Mouse (Mus musculus): Measurements from ENCODE around the gene Tepsin. TPM values are rescaled to one million over a fixed set of nuclear protein-coding genes. Genes with fewer than 3 reads are reported as not detected.

Gene Tepsin
- polyA plus RNA-seq, 1 experiment from 2014 or later: 13.5 TPM

DNA sequence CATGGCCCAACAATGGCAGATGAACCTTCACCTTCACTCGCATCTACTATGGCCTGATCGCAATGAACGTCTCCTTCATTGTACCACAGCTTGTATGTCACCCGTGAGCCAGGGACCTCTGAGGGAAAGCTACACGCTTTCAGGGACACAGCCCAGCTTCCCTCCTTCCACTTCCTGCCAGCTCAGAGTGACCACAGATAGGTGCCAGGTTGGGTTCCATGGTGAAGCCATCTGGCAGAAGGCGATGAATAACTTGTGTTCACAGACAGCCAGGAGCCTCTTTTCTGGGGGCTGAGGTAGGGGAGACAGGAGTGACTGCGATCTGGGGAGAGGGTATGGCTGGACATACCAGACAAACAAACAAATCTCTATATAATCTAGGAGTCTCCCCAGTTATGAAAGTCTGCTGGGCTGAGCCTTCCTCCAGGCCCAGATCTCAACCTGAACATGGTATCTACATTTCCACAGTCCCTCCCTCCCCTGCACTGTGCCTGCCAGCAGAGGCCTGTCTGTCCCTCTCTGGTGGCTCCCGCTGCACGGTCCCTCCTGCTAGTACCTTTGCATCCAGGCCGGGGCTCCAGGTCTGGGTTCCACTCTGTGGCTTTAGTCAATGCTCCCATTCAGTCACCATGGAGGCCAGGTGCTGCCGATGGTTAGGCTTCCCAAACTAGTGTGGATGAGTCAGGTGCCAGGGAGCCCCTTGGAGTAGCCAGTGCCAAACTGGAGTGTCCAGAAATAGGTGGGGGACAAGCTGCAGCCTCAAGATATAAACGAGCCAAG lies 42.4 kb downstream of the Tepsin start:
- no peak for ATAC-seq (ENCODE audit: extremely low read depth, insufficient number of reproducible peaks, low FRiP score, low TSS enrichment)
- no peak overlapping the region for H3K27ac ChIP-seq (replicated peaks)
- WGBS: 71% methylated on average over 12 of the region's 12 CpGs

GRCm38 (mm10) chr11:120053846-120054245 lies 44.7 kb downstream of the Tepsin start:
- H3K36me3 ChIP-seq: no peaks in the 10 kb centered on the region
- ATAC-seq (ENCODE audit: extremely low read depth, insufficient number of reproducible peaks, low FRiP score, low TSS enrichment): no peak
- peaks cover 11% of the 10 kb centered on the region for H3K27me3 ChIP-seq (replicated peaks)
- peaks cover 21% of the 10 kb centered on the region for H3K4me1 ChIP-seq
- no peak overlapping the region for H3K9ac ChIP-seq
- no peak overlapping the region for H3K4me3 ChIP-seq
- WGBS: 78% methylated on average over 4 of the region's 4 CpGs
- no peak overlapping the region for H3K4me2 ChIP-seq
- no peaks in the 10 kb centered on the region for H3K9me3 ChIP-seq
- no peak overlapping the region for H3K27ac ChIP-seq (replicated peaks)

More for the DNA sequence above, 42.4 kb downstream of the Tepsin start:
- no peaks in the 10 kb centered on the region for H3K36me3 ChIP-seq
- H3K9ac ChIP-seq: no peak overlapping the region
- H3K4me2 ChIP-seq: no peak overlapping the region
- peaks cover 19% of the 10 kb centered on the region for H3K4me1 ChIP-seq
- no peak overlapping the region for H3K4me3 ChIP-seq
- H3K27me3 ChIP-seq (replicated peaks): no peaks in the 10 kb centered on the region
- no peaks in the 10 kb centered on the region for H3K9me3 ChIP-seq

GRCm38 (mm10) chr11:120052274-120052673 lies 46.3 kb downstream of the Tepsin start:
- no peak overlapping the region for H3K4me2 ChIP-seq
- H3K36me3 ChIP-seq: no peaks in the 10 kb centered on the region
- ATAC-seq (ENCODE audit: extremely low read depth, insufficient number of reproducible peaks, low FRiP score, low TSS enrichment): no peak
- no peak overlapping the region for H3K9ac ChIP-seq
- 57% methylated on average over 9 of the region's 9 CpGs for WGBS
- peaks cover 34% of the 10 kb centered on the region for H3K4me1 ChIP-seq
- peaks cover 27% of the 10 kb centered on the region for H3K27me3 ChIP-seq (replicated peaks)
- no peak overlapping the region for H3K4me3 ChIP-seq
- H3K27ac ChIP-seq (replicated peaks): no peak overlapping the region
- H3K9me3 ChIP-seq: no peaks in the 10 kb centered on the region

- Histone ChIP-seq H3K9me3 (no peaks in the 10 kb centered on the region), H3K9ac (0 out of 2 replicates have a peak overlapping the region, but pooled peaks have one; percentile 6), H3K27ac (replicated peaks) (peak overlapping the region; percentile 24; the same call in 1 of the 2 replicates), H3K4me2 (0 out of 2 replicates have a peak overlapping the region, but pooled peaks have one; percentile 8), H3K36me3 (no peaks in the 10 kb centered on the region), H3K4me1 (peaks cover 44% of the 10 kb centered on the region), H3K27me3 (replicated peaks) (peaks cover 37% of the 10 kb centered on the region), H3K4me3 (no peak overlapping the region)
- WGBS: 41% methylated on average over 14 of the region's 14 CpGs
- ATAC-seq (ENCODE audit: extremely low read depth, insufficient number of reproducible peaks, low FRiP score, low TSS enrichment): no peak
These were observed 47.3 kb downstream of the Tepsin start for GRCm38 (mm10) chr11:120051124-120051811.

- peaks cover 44% of the 10 kb centered on the region for H3K4me1 ChIP-seq
- ATAC-seq (ENCODE audit: extremely low read depth, insufficient number of reproducible peaks, low FRiP score, low TSS enrichment): no peak
- H3K9me3 ChIP-seq: no peaks in the 10 kb centered on the region
- H3K27ac ChIP-seq (replicated peaks): no peak overlapping the region
- no peak overlapping the region for H3K4me2 ChIP-seq
- no peak overlapping the region for H3K4me3 ChIP-seq
- no peaks in the 10 kb centered on the region for H3K36me3 ChIP-seq
- H3K27me3 ChIP-seq (replicated peaks): peaks cover 48% of the 10 kb centered on the region
- WGBS: 83% methylated on average over 8 of the region's 8 CpGs
- H3K9ac ChIP-seq: no peak overlapping the region
These were observed 49.5 kb downstream of the Tepsin start for GRCm38 (mm10) chr11:120049067-120049466.

GRCm38 (mm10) chr11:120048252-120048556 lies 50.3 kb downstream of the Tepsin start:
- H3K9ac ChIP-seq: peak overlapping the region; percentile 30; the same call in 1 of the 2 replicates
- 3% methylated on average over 20 of the region's 23 CpGs for WGBS
- no peak for ATAC-seq (ENCODE audit: extremely low read depth, insufficient number of reproducible peaks, low FRiP score, low TSS enrichment)
- no peak overlapping the region for H3K27ac ChIP-seq (replicated peaks)
- peak overlapping the region; percentile 95 for H3K4me2 ChIP-seq
- H3K27me3 ChIP-seq (replicated peaks): peaks cover 48% of the 10 kb centered on the region
- peak overlapping the region; percentile 62 for H3K4me3 ChIP-seq
- H3K4me1 ChIP-seq: peaks cover 44% of the 10 kb centered on the region
- no peaks in the 10 kb centered on the region for H3K36me3 ChIP-seq
- no peaks in the 10 kb centered on the region for H3K9me3 ChIP-seq

DNA sequence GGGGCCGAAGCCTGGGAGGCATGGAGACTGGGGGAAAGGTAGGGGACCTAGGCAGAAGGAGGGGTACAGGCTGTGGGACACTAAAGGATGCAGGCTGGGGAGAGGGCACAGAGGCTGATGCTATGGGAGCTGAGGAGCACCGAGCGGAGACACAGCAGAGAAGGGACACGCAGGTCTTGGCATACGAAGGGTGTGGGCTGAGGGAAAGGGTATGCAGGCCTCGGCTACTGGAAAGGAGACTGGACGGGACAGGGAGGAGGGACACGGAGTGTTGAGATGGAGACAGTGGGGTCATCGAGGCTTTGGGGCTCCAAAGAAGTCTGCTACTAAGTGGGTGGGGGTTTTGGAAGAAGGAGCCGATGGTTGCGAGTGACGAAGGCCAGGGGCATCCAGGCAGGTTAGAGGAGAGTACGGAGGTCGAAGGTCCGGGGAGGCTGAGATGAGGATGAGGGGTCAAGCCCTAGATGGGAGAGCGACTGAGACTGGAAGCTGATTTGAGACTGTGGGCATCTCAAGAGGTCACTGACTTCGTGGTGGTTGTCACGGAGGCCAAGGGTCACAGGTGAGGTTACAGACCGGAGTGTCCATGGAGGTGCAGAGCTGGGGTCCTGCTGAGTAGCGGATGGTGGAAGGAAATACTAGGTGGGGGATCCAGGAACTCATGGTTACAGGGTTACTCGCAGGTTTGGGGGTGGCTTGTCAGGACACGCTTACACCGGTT lies 50.8 kb downstream of the Tepsin start:
- H3K4me2 ChIP-seq: peak overlapping the region; percentile 95
- no peaks in the 10 kb centered on the region for H3K36me3 ChIP-seq
- H3K27me3 ChIP-seq (replicated peaks): peaks cover 48% of the 10 kb centered on the region
- peak overlapping the region; percentile 62 for H3K4me3 ChIP-seq
- H3K27ac ChIP-seq (replicated peaks): no peak overlapping the region
- H3K9ac ChIP-seq: peak overlapping the region; percentile 80
- H3K4me1 ChIP-seq: peaks cover 40% of the 10 kb centered on the region
- WGBS: 11% methylated on average over 23 of the region's 23 CpGs
- ATAC-seq (ENCODE audit: extremely low read depth, insufficient number of reproducible peaks, low FRiP score, low TSS enrichment): no peak
- H3K9me3 ChIP-seq: no peaks in the 10 kb centered on the region

GRCm38 (mm10) chr11:120046553-120047191 lies 51.9 kb downstream of the Tepsin start, which contains the start of gene Aatk:
TSS of gene Aatk (minus strand) at chr11:120047167.
- no peaks in the 10 kb centered on the region for H3K9me3 ChIP-seq
- peak within 1 kb of the TSS; percentile 62 for H3K4me3 ChIP-seq
- no peaks in the 10 kb centered on the region for H3K36me3 ChIP-seq
- peak within 1 kb of the TSS; percentile 80 for H3K9ac ChIP-seq
- H3K27ac ChIP-seq (replicated peaks): no peak within 1 kb of the TSS
- peaks cover 48% of the 10 kb centered on the region for H3K27me3 ChIP-seq (replicated peaks)
- H3K4me2 ChIP-seq: peak within 1 kb of the TSS; percentile 95
- ATAC-seq (ENCODE audit: extremely low read depth, insufficient number of reproducible peaks, low FRiP score, low TSS enrichment): no peak
- peaks cover 39% of the 10 kb centered on the region for H3K4me1 ChIP-seq
- WGBS: 2% methylated on average over 62 of the region's 63 CpGs

- Histone ChIP-seq H3K36me3 (no peaks in the 10 kb centered on the region), H3K27me3 (replicated peaks) (peaks cover 48% of the 10 kb centered on the region), H3K4me1 (peaks cover 39% of the 10 kb centered on the region), H3K4me2 (peak overlapping the region; percentile 95), H3K4me3 (peak overlapping the region; percentile 62), H3K9ac (peak overlapping the region; percentile 80; the same call in 1 of the 2 replicates), H3K9me3 (no peaks in the 10 kb centered on the region), H3K27ac (replicated peaks) (no peak overlapping the region)
- ATAC-seq (ENCODE audit: extremely low read depth, insufficient number of reproducible peaks, low FRiP score, low TSS enrichment): no peak
- WGBS: 58% methylated on average over 11 of the region's 11 CpGs
These were observed 52.5 kb downstream of the Tepsin start for GRCm38 (mm10) chr11:120045839-120046552.

DNA sequence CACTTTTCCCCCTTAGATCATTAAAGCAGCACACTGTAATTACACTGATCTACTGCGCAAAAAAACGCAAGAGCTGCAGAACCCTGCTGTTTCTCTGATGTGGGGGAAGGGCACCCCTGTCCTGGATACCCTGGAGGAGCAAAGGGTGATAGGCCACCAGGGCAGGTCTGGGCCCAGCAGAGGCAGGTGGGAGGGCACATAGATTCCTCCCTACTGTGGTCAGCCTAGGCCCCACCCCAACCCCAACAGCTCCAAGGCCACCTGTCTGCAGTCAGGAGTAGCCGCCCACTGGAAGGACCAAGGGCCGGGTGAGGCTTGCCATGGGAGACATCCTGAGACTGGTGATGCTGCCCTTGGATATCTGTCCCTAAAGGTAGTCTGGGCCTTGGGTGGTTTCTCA lies 53.2 kb downstream of the Tepsin start:
- peaks cover 44% of the 10 kb centered on the region for H3K4me1 ChIP-seq
- H3K4me3 ChIP-seq: no peak overlapping the region
- no peaks in the 10 kb centered on the region for H3K36me3 ChIP-seq
- no peaks in the 10 kb centered on the region for H3K9me3 ChIP-seq
- no peak overlapping the region for H3K9ac ChIP-seq
- H3K27ac ChIP-seq (replicated peaks): no peak overlapping the region
- no peak overlapping the region for H3K4me2 ChIP-seq
- peaks cover 48% of the 10 kb centered on the region for H3K27me3 ChIP-seq (replicated peaks)
- no peak for ATAC-seq (ENCODE audit: extremely low read depth, insufficient number of reproducible peaks, low FRiP score, low TSS enrichment)
- WGBS: 72% methylated on average over 4 of the region's 4 CpGs
